Mouse (Mus musculus) neural tube, embryonic 13.5 days (tissue): ENCODE measurements around the gene Cebpg. TPM values are rescaled to one million over a fixed set of nuclear protein-coding genes. Genes with fewer than 3 reads are reported as not detected.

Experiments used
- ATAC-seq: fragments of 200-750 bp; cut with Nextera tagmentation; 2 replicates; pipeline ENCODE4 v1.8.0; 2017; ENCODE audit warnings: low read depth, mild to moderate bottlenecking, moderate TSS enrichment, moderate library complexity
- H3K27ac ChIP-seq: fragments of 300-500 bp; sonication (generic); replicated peaks from 2 replicates; pipeline ENCODE4 v1.5.1; 2015; ENCODE audit warnings: moderate library complexity, mild to moderate bottlenecking, inconsistent platforms
- H3K27me3 ChIP-seq: fragments of 300-500 bp; sonication (generic); 2 replicates; pipeline ENCODE4 v1.6.1; 2015; ENCODE audit warnings: mild to moderate bottlenecking, inconsistent platforms
- H3K36me3 ChIP-seq: fragments of 300-500 bp; sonication (generic); 2 replicates; pipeline ENCODE4 v1.6.1; 2015; ENCODE audit warnings: mild to moderate bottlenecking, inconsistent platforms
- H3K4me1 ChIP-seq: fragments of 300-500 bp; sonication (generic); replicated peaks from 2 replicates; pipeline ENCODE4 v1.6.1; 2015; ENCODE audit warnings: inconsistent platforms
- H3K4me2 ChIP-seq: fragments of 300-500 bp; sonication (generic); 2 replicates; pipeline ENCODE4 v1.6.1; 2015; ENCODE audit warnings: inconsistent platforms, mild to moderate bottlenecking, moderate library complexity
- H3K4me3 ChIP-seq: fragments of 300-500 bp; sonication (generic); 2 replicates; pipeline ENCODE4 v1.5.1; 2015; ENCODE audit warnings: mild to moderate bottlenecking, inconsistent platforms
- H3K9ac ChIP-seq: fragments of 300-500 bp; sonication (generic); 2 replicates; pipeline ENCODE4 v1.6.1; 2015; ENCODE audit warnings: moderate library complexity, mild to moderate bottlenecking, inconsistent platforms
- H3K9me3 ChIP-seq: fragments of 300-500 bp; sonication (generic); 2 replicates; pipeline ENCODE4 v1.6.1; 2016; ENCODE audit warnings: inconsistent platforms
- WGBS: fragments of 180-500 bp; shearing (Covaris S2); methylation state at CpG from one replicate; pipeline ENCODE4 v1.1.7; 2015; 5-methylcytosine and 5-hydroxymethylcytosine counted together
- polyA plus RNA-seq: library from polyadenylated mRNA; unstranded; fragments of >200 nt; fragmentation: Nextera tagmentation; extraction: Ambion mirVana; gene quantifications from 2 replicates; pipeline ENCODE4 v1.2.1, GENCODE M21; 2015

Cebpg gene
- polyA plus RNA-seq, 1 experiment from 2014 or later = 38.7 TPM

- Histone ChIP-seq H3K4me3 (no peak overlapping the region), H3K36me3 (0 out of 2 replicates have a peak, but pooled peaks cover 6% of the 10 kb centered on the region), H3K27me3 (no peaks in the 10 kb centered on the region), H3K9me3 (no peaks in the 10 kb centered on the region), H3K9ac (no peak overlapping the region), H3K4me1 (peaks cover 43% of the 10 kb centered on the region), H3K4me2 (no peak overlapping the region), H3K27ac (no peak overlapping the region)
- no peak for ATAC-seq
- 84% methylated on average over 6 of the region's 6 CpGs for WGBS
These were observed 25.8 kb downstream of the Cebpg start for GRCm38 (mm10) chr7:35030567-35030966.

GRCm38 (mm10) chr7:35029648-35030047 is 26.7 kb downstream of the Cebpg start:
- H3K4me3 ChIP-seq = no peak overlapping the region
- no peak overlapping the region for H3K4me2 ChIP-seq
- ATAC-seq = no peak
- H3K36me3 ChIP-seq = 0 out of 2 replicates have a peak, but pooled peaks cover 6% of the 10 kb centered on the region
- no peak overlapping the region for H3K27ac ChIP-seq
- WGBS = 85% methylated on average over 3 of the region's 3 CpGs
- H3K9me3 ChIP-seq = no peaks in the 10 kb centered on the region
- H3K27me3 ChIP-seq = no peaks in the 10 kb centered on the region
- H3K9ac ChIP-seq = no peak overlapping the region
- peaks cover 34% of the 10 kb centered on the region for H3K4me1 ChIP-seq

GRCm38 (mm10) chr7:35029228-35029627 is 27.1 kb downstream of the Cebpg start:
- H3K9me3 ChIP-seq = no peaks in the 10 kb centered on the region
- no peak overlapping the region for H3K4me2 ChIP-seq
- H3K36me3 ChIP-seq = 0 out of 2 replicates have a peak, but pooled peaks cover 6% of the 10 kb centered on the region
- no peak overlapping the region for H3K9ac ChIP-seq
- H3K27ac ChIP-seq = no peak overlapping the region
- 88% methylated on average over 5 of the region's 5 CpGs for WGBS
- H3K4me1 ChIP-seq = peaks cover 30% of the 10 kb centered on the region
- no peaks in the 10 kb centered on the region for H3K27me3 ChIP-seq
- no peak for ATAC-seq
- no peak overlapping the region for H3K4me3 ChIP-seq

- H3K36me3 ChIP-seq = 0 out of 2 replicates have a peak, but pooled peaks cover 6% of the 10 kb centered on the region
- H3K4me2 ChIP-seq = no peak overlapping the region
- no peak overlapping the region for H3K9ac ChIP-seq
- no peak overlapping the region for H3K27ac ChIP-seq
- no peaks in the 10 kb centered on the region for H3K27me3 ChIP-seq
- no peak for ATAC-seq
- H3K9me3 ChIP-seq = no peaks in the 10 kb centered on the region
- WGBS = 85% methylated on average over 16 of the region's 16 CpGs
- peaks cover 24% of the 10 kb centered on the region for H3K4me1 ChIP-seq
- no peak overlapping the region for H3K4me3 ChIP-seq
These were observed 27.8 kb downstream of the Cebpg start for GRCm38 (mm10) chr7:35028559-35028958.

GRCm38 (mm10) chr7:35027801-35028420 is 28.5 kb downstream of the Cebpg start:
- Histone ChIP-seq H3K9ac (no peak overlapping the region), H3K4me2 (no peak overlapping the region)

GRCm38 (mm10) chr7:35026838-35027291 is 29.5 kb downstream of the Cebpg start:
- 73% methylated on average over 3 of the region's 3 CpGs for WGBS

More at GRCm38 (mm10) chr7:35027801-35028420, 28.5 kb downstream of the Cebpg start:
- ATAC-seq = no peak
- H3K27me3 ChIP-seq = no peaks in the 10 kb centered on the region
- 78% methylated on average over 9 of the region's 9 CpGs for WGBS
- peaks cover 17% of the 10 kb centered on the region for H3K4me1 ChIP-seq
- H3K9me3 ChIP-seq = no peaks in the 10 kb centered on the region
- H3K27ac ChIP-seq = no peak overlapping the region
- H3K36me3 ChIP-seq = 0 out of 2 replicates have a peak, but pooled peaks cover 6% of the 10 kb centered on the region
- H3K4me3 ChIP-seq = no peak overlapping the region

GRCm38 (mm10) chr7:35026276-35026630 is 30.1 kb downstream of the Cebpg start:
- Histone ChIP-seq H3K4me2 (no peak overlapping the region), H3K27ac (no peak overlapping the region), H3K9me3 (no peaks in the 10 kb centered on the region), H3K4me3 (no peak overlapping the region), H3K27me3 (no peaks in the 10 kb centered on the region), H3K36me3 (no peaks in the 10 kb centered on the region), H3K4me1 (peaks cover 21% of the 10 kb centered on the region), H3K9ac (no peak overlapping the region)
- no peak for ATAC-seq
- WGBS = 81% methylated on average over 4 of the region's 4 CpGs

More at GRCm38 (mm10) chr7:35026838-35027291, 29.5 kb downstream of the Cebpg start:
- H3K4me3 ChIP-seq = no peak overlapping the region
- H3K4me2 ChIP-seq = no peak overlapping the region
- no peaks in the 10 kb centered on the region for H3K9me3 ChIP-seq
- 0 out of 2 replicates have a peak, but pooled peaks cover 4% of the 10 kb centered on the region for H3K36me3 ChIP-seq
- H3K4me1 ChIP-seq = peaks cover 17% of the 10 kb centered on the region
- no peak overlapping the region for H3K27ac ChIP-seq
- no peaks in the 10 kb centered on the region for H3K27me3 ChIP-seq
- no peak overlapping the region for H3K9ac ChIP-seq
- ATAC-seq = no peak

GRCm38 (mm10) chr7:35025409-35026275 is 30.7 kb downstream of the Cebpg start:
- H3K27me3 ChIP-seq = no peaks in the 10 kb centered on the region
- H3K4me3 ChIP-seq = no peak overlapping the region
- H3K27ac ChIP-seq = no peak overlapping the region
- no peak overlapping the region for H3K9ac ChIP-seq
- peak; percentile 62 for ATAC-seq
- H3K36me3 ChIP-seq = no peaks in the 10 kb centered on the region
- H3K4me1 ChIP-seq = peaks cover 21% of the 10 kb centered on the region
- no peak overlapping the region for H3K4me2 ChIP-seq
- H3K9me3 ChIP-seq = no peaks in the 10 kb centered on the region
- WGBS = 38% methylated on average over 5 of the region's 5 CpGs

- no peaks in the 10 kb centered on the region for H3K9me3 ChIP-seq
- no peaks in the 10 kb centered on the region for H3K36me3 ChIP-seq
- WGBS = 84% methylated on average over 1 of the region's 1 CpGs
- no peak overlapping the region for H3K27ac ChIP-seq
- peaks cover 25% of the 10 kb centered on the region for H3K4me1 ChIP-seq
- H3K9ac ChIP-seq = no peak overlapping the region
- no peak overlapping the region for H3K4me2 ChIP-seq
- ATAC-seq = no peak
- no peaks in the 10 kb centered on the region for H3K27me3 ChIP-seq
- H3K4me3 ChIP-seq = no peak overlapping the region
These were observed 31.9 kb downstream of the Cebpg start for GRCm38 (mm10) chr7:35024426-35024825.

GRCm38 (mm10) chr7:35023251-35023650 is 33.1 kb downstream of the Cebpg start:
- Histone ChIP-seq H3K27me3 (no peaks in the 10 kb centered on the region), H3K36me3 (no peaks in the 10 kb centered on the region), H3K27ac (no peak overlapping the region), H3K9me3 (no peaks in the 10 kb centered on the region), H3K4me3 (no peak overlapping the region), H3K9ac (no peak overlapping the region), H3K4me2 (no peak overlapping the region), H3K4me1 (peaks cover 16% of the 10 kb centered on the region)
- 85% methylated on average over 4 of the region's 4 CpGs for WGBS
- ATAC-seq = no peak

GRCm38 (mm10) chr7:35021365-35021764 is 35.0 kb downstream of the Cebpg start:
- 72% methylated on average over 10 of the region's 10 CpGs for WGBS
- no peak for ATAC-seq

GRCm38 (mm10) chr7:35015252-35015651 is 41.1 kb downstream of the Cebpg start:
- no peaks in the 10 kb centered on the region for H3K27me3 ChIP-seq
- no peak overlapping the region for H3K4me2 ChIP-seq
- H3K9ac ChIP-seq = no peak overlapping the region
- ATAC-seq = no peak
- peaks cover 30% of the 10 kb centered on the region for H3K4me1 ChIP-seq
- H3K36me3 ChIP-seq = no peaks in the 10 kb centered on the region
- H3K27ac ChIP-seq = no peak overlapping the region
- no peaks in the 10 kb centered on the region for H3K9me3 ChIP-seq
- no peak overlapping the region for H3K4me3 ChIP-seq
- 63% methylated on average over 2 of the region's 2 CpGs for WGBS

More at GRCm38 (mm10) chr7:35021365-35021764, 35.0 kb downstream of the Cebpg start:
- Histone ChIP-seq H3K27me3 (no peaks in the 10 kb centered on the region), H3K9me3 (no peaks in the 10 kb centered on the region), H3K4me2 (no peak overlapping the region), H3K27ac (no peak overlapping the region), H3K4me3 (no peak overlapping the region), H3K9ac (no peak overlapping the region), H3K4me1 (0 out of 2 replicates have a peak, but pooled peaks cover 8% of the 10 kb centered on the region), H3K36me3 (no peaks in the 10 kb centered on the region)
